Mouse (Mus musculus) megakaryocyte, adult 5-6 weeks (primary cell): ENCODE results near the gene Fuca1. TPM values are rescaled to one million over a fixed set of nuclear protein-coding genes. Genes with fewer than 3 reads are reported as not detected.

ENCODE experiments used
- ATAC-seq: 2 replicates; pipeline ENCODE4 v1.8.0; 2016; ENCODE audit warnings: mild to moderate bottlenecking, inconsistent platforms; ENCODE audit not compliant: poor library complexity, severe bottlenecking
- total RNA-seq, 2 experiments: library from RNA; stranded (forward) in 1 of 2; stranded (reverse) in 1 of 2; fragments of 153-499, 151-499 nt in 1 of 2; fragments of 221-1000, 200-1000 nt in 1 of 2; gene quantifications; 2 replicates each; pipeline versions ENCODE4 v1.2.3 to v1.2.4; 2015 to 2017

The Fuca1 gene
- total RNA-seq, 2 experiments from 2014 or later: 86.7 to 189 TPM

DNA sequence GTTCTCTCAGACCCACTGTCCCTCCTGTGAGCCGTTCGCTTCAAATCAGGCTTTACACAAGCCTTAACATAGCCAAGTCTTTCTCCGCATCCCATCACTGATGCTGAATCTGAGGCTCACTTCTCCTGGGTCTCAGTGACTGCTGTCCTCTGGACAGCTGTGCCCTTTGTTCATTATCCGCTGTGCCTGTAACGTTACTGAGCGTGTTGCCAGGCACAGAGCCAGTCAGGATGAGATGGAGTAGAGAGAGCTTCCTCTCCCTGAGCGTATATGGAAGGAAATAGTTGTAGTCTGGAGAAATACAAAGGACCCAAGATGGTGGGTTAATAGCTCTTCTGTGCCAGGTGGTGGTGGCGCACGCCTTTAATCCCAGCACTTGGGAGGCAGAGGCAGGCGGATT is 28.9 kb downstream of the Fuca1 start:
- no peak for ATAC-seq

- no peak for ATAC-seq
These were observed 29.4 kb downstream of the Fuca1 start for GRCm38 (mm10) chr4:135949911-135950310.

DNA sequence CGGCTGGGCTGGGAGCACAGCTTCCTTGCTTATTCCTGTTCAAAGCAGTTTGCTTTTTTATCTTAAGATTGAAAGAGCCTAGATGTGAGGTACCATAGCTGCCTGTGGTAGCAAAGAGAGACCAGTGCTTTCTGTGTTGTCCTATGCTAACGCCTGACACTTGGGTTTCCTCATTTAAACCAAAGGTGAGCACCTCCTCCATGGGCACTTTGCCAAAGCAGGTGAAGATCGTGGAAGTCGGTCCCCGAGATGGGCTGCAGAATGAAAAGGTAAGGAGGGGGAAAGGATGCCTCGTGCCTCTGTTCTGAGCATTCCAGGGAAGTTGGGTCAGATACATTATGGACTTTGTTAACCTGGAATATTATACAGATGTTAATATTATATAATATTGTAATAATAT is 29.8 kb downstream of the Fuca1 start:
- no peak for ATAC-seq

- no peak for ATAC-seq
These were observed 31.0 kb downstream of the Fuca1 start for GRCm38 (mm10) chr4:135951505-135951904.

DNA sequence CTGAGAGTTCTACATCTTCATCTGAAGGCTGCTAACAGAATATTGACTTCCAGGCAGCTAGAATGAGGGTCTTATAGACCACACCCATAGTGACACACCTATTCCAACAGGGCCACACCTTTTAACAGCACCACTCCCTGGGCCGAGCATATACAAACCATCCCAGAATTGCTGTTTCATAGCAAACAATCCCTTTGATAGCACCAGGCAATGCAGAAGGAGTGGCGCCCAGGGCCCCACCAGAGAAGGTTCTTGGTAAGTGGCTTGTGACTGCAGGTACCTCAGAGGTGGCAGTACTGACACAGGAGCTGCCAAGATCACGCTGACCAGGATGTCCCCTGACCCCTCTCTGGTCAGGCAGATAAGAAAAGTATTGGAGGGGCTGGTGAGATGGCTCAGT is 32.6 kb downstream of the Fuca1 start:
- ATAC-seq: no peak

GRCm38 (mm10) chr4:135954241-135954640 is 33.7 kb downstream of the Fuca1 start:
- peak; percentile 86 for ATAC-seq

GRCm38 (mm10) chr4:135955886-135956285 is 35.4 kb downstream of the Fuca1 start:
- no peak for ATAC-seq

DNA sequence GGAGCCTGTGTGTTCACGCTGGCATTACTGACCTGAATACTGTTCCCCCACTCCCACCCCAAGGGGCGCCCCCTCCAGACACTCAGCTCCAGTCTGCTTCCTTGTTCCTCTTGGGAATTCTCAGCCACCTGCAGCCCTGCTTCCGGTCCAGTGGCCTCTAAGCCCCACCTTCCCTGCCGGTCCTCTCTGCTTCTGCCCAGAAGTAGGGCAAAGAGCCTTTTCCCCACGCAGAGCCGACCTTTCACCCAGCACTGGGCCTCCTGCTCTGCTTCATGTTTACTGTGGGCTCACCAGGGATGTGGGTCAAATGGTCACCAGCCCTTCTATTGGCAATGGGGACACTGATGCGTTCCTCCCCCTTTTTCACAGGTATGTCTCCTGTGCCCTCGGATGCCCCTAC is 37.8 kb downstream of the Fuca1 start:
- ATAC-seq: no peak

DNA sequence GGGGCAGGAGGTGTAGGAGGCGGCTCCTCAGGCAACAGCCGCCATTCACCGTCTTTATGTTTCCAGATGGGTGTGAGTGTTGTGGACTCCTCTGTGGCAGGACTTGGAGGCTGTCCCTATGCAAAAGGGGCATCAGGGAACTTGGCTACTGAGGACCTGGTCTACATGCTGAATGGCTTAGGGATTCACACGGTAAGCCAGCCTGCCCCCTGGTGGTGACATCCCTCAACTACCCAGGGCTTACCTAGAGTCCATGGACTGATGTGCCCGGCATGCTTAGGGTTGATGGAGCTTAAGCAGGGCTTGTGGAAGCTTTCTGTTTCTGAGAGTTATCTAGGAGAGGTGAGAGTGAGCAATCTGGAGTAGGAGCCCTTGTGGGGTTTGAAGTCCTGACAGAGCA is 40.2 kb downstream of the Fuca1 start:
- peak; percentile 56 for ATAC-seq

GRCm38 (mm10) chr4:135961709-135962108 is 41.2 kb downstream of the Fuca1 start:
- ATAC-seq: no peak

DNA sequence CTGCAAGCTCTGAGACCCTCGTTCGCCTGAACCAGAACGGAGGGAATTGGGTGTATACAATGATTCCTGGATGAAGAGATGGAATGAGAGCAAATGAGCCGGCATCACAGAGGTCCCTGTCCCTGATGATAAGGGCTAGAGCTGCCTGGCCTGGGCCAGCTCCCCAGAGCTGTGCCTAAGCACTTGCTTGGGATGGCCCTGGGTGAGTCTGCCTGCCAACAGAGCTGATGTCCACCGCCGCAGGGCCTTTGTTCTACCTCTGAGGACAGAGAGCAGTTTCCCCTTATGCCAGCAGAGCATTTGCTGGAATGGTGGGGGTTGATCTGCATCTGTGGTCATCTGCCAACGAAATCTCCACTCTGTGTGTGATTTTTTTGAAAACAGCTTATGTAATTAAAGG is 41.7 kb downstream of the Fuca1 start:
- ATAC-seq: no peak

DNA sequence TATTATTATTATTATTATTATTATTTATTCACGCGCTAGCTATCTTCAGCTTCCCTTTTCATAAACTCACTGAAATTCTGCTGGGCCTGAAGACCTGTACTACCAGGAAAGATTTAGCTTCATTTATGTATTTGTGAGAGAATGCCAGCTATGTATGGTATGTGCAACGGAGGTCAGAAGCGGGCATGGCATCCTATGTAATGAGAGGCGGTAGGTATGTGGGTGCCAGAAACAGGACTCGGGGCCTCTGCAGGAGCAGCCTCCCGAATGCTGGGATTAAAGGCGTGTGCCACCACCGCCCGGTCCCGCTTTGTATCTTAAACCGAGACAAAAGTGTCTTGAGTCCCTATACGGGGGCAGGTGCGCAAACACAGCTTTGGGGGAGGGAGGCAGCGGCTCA is 42.4 kb downstream of the Fuca1 start:
- no peak for ATAC-seq

- ATAC-seq: peak; percentile 88
These were observed 43.1 kb downstream of the Fuca1 start, which contains the start of gene Gale for GRCm38 (mm10) chr4:135963457-135964193. Gale (plus strand) TSS chr4:135963727.

GRCm38 (mm10) chr4:135964426-135964825 is 43.9 kb downstream of the Fuca1 start:
- ATAC-seq: peak; percentile 22

DNA sequence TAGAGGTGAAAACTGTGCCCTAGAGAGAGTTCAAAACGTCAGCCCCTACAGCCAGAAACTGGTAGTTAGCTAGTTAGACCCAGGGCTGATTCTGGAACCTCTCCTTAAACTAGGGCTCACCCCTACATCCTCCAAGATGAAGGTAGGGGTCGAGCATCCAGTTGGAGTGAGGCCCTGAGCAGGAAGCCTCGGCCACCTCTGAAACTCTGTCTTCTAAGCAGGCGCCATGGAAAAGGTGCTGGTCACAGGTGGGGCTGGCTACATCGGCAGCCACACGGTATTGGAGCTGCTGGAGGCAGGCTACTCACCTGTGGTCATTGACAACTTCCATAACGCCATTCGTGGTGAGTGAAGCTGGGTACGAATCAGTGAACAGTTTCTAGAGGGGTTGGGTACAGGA is 44.6 kb downstream of the Fuca1 start:
- no peak for ATAC-seq

- ATAC-seq: no peak
These were observed 45.7 kb downstream of the Fuca1 start for GRCm38 (mm10) chr4:135966283-135966682.

- no peak for ATAC-seq
These were observed 46.7 kb downstream of the Fuca1 start for GRCm38 (mm10) chr4:135967086-135967760.

GRCm38 (mm10) chr4:135968271-135968869 is 47.8 kb downstream of the Fuca1 start:
- ATAC-seq: no peak

- ATAC-seq: no peak
These were observed 48.7 kb downstream of the Fuca1 start for GRCm38 (mm10) chr4:135969070-135969750.

GRCm38 (mm10) chr4:135970585-135970984 is 50.0 kb downstream of the Fuca1 start:
- ATAC-seq: no peak

- ATAC-seq: peak; percentile 66
These were observed 51.4 kb downstream of the Fuca1 start for GRCm38 (mm10) chr4:135971805-135972555.
